Mouse (Mus musculus): ENCODE data around the gene Fkbp6. TPM values are rescaled to one million over a fixed set of nuclear protein-coding genes. Genes with fewer than 3 reads are reported as not detected.

Gene Fkbp6
- polyA plus RNA-seq, 1 experiment from 2014 or later, result 0.46 TPM

DNA sequence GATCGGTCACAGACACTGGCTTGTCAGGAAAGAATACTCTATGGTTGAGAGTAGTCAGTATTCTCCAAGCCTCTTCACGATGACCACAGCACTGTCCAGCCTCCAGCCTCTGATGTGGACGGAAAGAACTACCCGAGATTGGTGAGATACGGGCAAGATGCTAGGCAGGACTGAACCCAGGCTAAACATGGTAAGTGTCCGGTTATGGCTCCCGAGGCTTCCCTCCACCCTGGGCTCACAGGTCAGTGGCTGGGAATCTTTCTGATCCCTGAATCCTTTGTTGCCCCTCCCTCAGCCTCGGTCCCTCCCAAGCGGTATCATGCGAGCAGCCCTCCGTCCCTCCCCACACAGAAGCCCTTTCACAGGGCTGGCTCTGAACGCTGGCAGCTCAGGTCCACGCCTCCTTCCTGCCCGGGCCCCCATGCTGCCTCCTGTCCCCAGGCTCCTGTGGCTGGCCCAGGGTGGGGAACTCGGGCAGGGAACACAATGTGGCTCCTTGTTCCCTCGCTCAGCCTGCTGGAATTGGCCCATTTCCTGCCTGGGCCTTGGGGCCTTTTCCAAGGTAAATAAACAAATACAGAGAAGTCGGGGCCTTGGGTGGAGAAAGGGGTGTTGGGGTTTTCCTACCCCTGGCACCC lies 85.9 kb downstream of the Fkbp6 start:
- Histone ChIP-seq H3K4me1 (ENCODE audit: control insufficient read depth, insufficient read depth, low read length) (no peaks in the 10 kb centered on the region), H3K4me3 (ENCODE audit: low read depth, low read length) (no peak overlapping the region)
- peak; percentile 84; the same call in 1 of the 2 replicates for ATAC-seq (replicated peaks; ENCODE audit: insufficient number of reproducible peaks, low FRiP score, low TSS enrichment)

DNA sequence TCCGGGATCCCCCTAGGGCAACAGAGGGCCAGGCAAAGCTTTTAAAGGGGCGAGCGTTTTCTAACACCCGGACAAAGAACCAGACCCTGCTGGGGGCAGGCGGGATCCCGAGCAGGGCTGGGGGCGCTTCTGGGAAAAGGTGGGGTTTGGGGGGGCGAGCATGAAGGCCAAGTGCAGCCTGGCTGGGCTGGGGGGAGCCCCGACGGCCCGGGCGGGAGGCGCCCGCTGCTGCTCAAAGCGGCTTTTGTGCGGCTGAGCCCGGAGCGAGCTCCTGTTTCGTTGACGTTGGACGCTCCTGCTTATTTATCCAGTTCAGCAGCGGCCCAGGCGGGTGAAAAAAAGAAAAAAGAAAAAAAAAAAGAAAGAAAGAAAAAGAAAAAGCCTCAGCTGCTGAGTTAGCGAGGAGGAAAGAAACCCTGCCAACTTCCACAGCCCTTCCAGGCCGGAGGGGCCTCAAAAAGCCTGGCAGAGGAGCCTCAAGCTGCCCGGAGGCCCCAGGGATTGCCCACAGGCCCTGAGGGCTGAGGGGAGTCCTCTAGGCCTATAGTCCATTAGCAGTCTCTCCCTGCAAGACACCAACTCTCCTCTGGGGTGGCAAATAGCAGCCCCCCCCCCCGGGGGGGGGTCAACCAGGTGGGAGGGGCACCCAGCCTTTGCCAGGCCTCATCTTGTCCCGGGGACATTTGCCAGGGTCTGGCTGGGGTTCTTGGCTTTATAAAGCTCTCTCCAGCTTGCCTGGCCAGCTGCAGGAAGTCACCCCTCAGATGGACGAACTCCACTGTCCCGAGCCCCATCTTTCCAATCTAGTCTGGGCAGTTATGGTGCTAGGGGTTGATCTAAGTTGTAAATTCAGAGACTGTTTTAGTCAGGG lies 91.3 kb downstream of the Fkbp6 start:
- Histone ChIP-seq H3K27me3 (ENCODE audit: control insufficient read depth, insufficient read depth, low read length) (no peaks in the 10 kb centered on the region), H3K4me1 (ENCODE audit: control insufficient read depth, insufficient read depth, low read length) (peaks cover 8% of the 10 kb centered on the region), H3K36me3 (ENCODE audit: control insufficient read depth, insufficient read depth, low read length) (no peaks in the 10 kb centered on the region), H3K4me3 (ENCODE audit: low read depth, low read length) (peak overlapping the region; percentile 19; the same call in 1 of the 2 replicates), H3K27ac (ENCODE audit: low read depth, low read length) (peak overlapping the region; percentile 68; the same call in 1 of the 2 replicates), H3K9me3 (replicated peaks; ENCODE audit: control insufficient read depth, low read length) (0 out of 2 replicates have a peak, but pooled peaks cover 2% of the 10 kb centered on the region), H3K9ac (ENCODE audit: low read depth, low read length) (0 out of 2 replicates have a peak overlapping the region, but pooled peaks have one; percentile 52), H3K4me2 (peak overlapping the region; percentile 54)
- no peak for ATAC-seq (replicated peaks; ENCODE audit: insufficient number of reproducible peaks, low FRiP score, low TSS enrichment)
- WGBS (ENCODE audit: insufficient replicate concordance), result 43% methylated on average over 30 of the region's 30 CpGs

More for the DNA sequence above, 85.9 kb downstream of the Fkbp6 start:
- Histone ChIP-seq H3K9me3 (replicated peaks; ENCODE audit: control insufficient read depth, low read length) (no peaks in the 10 kb centered on the region), H3K27ac (ENCODE audit: low read depth, low read length) (peak overlapping the region; percentile 82), H3K9ac (ENCODE audit: low read depth, low read length) (peak overlapping the region; percentile 63), H3K4me2 (peak overlapping the region; percentile 51), H3K36me3 (ENCODE audit: control insufficient read depth, insufficient read depth, low read length) (no peaks in the 10 kb centered on the region), H3K27me3 (ENCODE audit: control insufficient read depth, insufficient read depth, low read length) (no peaks in the 10 kb centered on the region)
- 13% methylated on average over 17 of the region's 17 CpGs for WGBS (ENCODE audit: insufficient replicate concordance)

DNA sequence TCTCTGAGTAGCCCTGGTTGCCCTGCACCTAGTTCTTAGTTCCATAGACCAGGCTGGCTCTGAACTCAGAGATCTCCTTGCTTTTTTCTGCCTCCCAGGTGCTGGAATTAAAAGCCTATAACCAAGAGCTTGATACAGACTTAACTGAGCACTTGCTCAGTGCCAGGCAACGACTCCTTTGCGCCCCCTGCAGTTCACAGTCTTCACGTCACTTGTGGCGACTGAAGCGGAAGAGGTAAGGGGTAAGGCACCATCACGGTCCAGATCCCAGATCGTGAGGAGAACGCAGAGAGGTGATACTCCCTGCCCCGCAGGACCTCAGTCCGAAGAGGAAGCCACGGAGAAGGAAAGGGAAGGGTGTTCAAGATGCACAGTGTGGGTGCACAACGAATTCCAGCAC lies 92.3 kb downstream of the Fkbp6 start:
- 0 out of 2 replicates have a peak, but pooled peaks cover 2% of the 10 kb centered on the region for H3K9me3 ChIP-seq (replicated peaks; ENCODE audit: control insufficient read depth, low read length)
- no peak overlapping the region for H3K4me2 ChIP-seq
- no peak overlapping the region for H3K9ac ChIP-seq (ENCODE audit: low read depth, low read length)
- no peaks in the 10 kb centered on the region for H3K27me3 ChIP-seq (ENCODE audit: control insufficient read depth, insufficient read depth, low read length)
- peaks cover 9% of the 10 kb centered on the region for H3K4me1 ChIP-seq (ENCODE audit: control insufficient read depth, insufficient read depth, low read length)
- H3K36me3 ChIP-seq (ENCODE audit: control insufficient read depth, insufficient read depth, low read length), result no peaks in the 10 kb centered on the region
- no peak for ATAC-seq (replicated peaks; ENCODE audit: insufficient number of reproducible peaks, low FRiP score, low TSS enrichment)
- H3K4me3 ChIP-seq (ENCODE audit: low read depth, low read length), result no peak overlapping the region
- no peak overlapping the region for H3K27ac ChIP-seq (ENCODE audit: low read depth, low read length)
- 73% methylated on average over 12 of the region's 12 CpGs for WGBS (ENCODE audit: insufficient replicate concordance)

DNA sequence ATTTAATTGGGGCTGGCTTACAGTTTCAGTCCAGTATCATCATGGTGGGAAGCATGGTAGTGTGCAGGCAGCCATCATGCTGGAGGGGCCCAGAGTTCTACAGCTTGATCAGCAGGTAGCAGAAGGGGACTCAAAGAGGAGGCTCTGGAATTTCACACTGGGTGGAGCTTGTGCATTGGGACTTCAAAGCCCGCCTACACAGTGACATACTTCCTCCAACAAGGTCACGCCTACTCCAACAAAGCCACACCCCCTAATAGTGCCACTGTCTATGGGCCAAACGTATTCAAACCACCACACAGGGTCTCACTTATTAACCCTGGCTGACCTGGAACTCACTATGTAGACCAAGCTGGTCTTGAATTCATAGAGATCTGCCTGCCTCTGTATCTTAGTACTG lies 93.7 kb downstream of the Fkbp6 start:
- Histone ChIP-seq H3K27ac (ENCODE audit: low read depth, low read length) (no peak overlapping the region), H3K4me1 (ENCODE audit: control insufficient read depth, insufficient read depth, low read length) (peaks cover 12% of the 10 kb centered on the region), H3K36me3 (ENCODE audit: control insufficient read depth, insufficient read depth, low read length) (no peaks in the 10 kb centered on the region), H3K4me2 (no peak overlapping the region), H3K4me3 (ENCODE audit: low read depth, low read length) (no peak overlapping the region), H3K9ac (ENCODE audit: low read depth, low read length) (no peak overlapping the region), H3K9me3 (replicated peaks; ENCODE audit: control insufficient read depth, low read length) (0 out of 2 replicates have a peak, but pooled peaks cover 2% of the 10 kb centered on the region), H3K27me3 (ENCODE audit: control insufficient read depth, insufficient read depth, low read length) (no peaks in the 10 kb centered on the region)
- 82% methylated on average over 3 of the region's 3 CpGs for WGBS (ENCODE audit: insufficient replicate concordance)
- no peak for ATAC-seq (replicated peaks; ENCODE audit: insufficient number of reproducible peaks, low FRiP score, low TSS enrichment)

DNA sequence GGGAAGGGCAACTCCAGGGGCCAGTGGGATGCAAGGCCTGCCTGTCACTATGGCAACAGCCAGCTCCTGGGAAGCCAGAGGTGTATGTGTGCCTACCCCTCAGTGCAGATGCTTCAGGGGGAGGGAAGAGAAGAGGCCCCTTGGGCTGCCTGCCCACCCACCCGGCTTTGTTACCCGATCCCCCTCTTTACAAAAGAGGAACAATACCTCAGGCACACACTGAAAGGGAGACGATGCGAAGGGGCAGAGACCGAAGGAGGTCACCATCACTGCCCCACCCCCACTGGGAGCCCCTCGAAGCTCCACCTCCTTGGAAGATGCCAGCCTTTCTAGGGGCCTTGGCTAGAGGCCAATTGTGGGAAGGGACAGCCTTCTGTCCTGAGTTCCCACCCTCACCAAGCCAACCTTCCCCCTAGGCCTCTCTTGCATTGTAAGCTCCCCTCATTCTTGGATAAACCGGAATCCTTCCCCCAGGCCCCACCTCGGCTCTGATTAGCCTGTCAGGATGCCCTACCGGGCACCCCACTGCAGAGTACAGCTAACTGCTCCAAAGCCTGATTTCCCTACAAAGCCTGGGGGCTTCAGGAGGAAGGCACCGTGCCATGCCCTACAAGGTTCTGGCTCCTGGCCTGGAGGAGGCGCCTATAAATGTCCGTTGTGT lies 96.0 kb downstream of the Fkbp6 start:
- Histone ChIP-seq H3K4me2 (no peak overlapping the region), H3K4me3 (ENCODE audit: low read depth, low read length) (no peak overlapping the region), H3K4me1 (ENCODE audit: control insufficient read depth, insufficient read depth, low read length) (peaks cover 19% of the 10 kb centered on the region), H3K36me3 (ENCODE audit: control insufficient read depth, insufficient read depth, low read length) (no peaks in the 10 kb centered on the region), H3K27me3 (ENCODE audit: control insufficient read depth, insufficient read depth, low read length) (peaks cover 17% of the 10 kb centered on the region; the same call in 1 of the 2 replicates), H3K9ac (ENCODE audit: low read depth, low read length) (0 out of 2 replicates have a peak overlapping the region, but pooled peaks have one; percentile 28), H3K9me3 (replicated peaks; ENCODE audit: control insufficient read depth, low read length) (0 out of 2 replicates have a peak, but pooled peaks cover 2% of the 10 kb centered on the region), H3K27ac (ENCODE audit: low read depth, low read length) (no peak overlapping the region)
- WGBS (ENCODE audit: insufficient replicate concordance), result 19% methylated on average over 12 of the region's 12 CpGs
- no peak for ATAC-seq (replicated peaks; ENCODE audit: insufficient number of reproducible peaks, low FRiP score, low TSS enrichment)

DNA sequence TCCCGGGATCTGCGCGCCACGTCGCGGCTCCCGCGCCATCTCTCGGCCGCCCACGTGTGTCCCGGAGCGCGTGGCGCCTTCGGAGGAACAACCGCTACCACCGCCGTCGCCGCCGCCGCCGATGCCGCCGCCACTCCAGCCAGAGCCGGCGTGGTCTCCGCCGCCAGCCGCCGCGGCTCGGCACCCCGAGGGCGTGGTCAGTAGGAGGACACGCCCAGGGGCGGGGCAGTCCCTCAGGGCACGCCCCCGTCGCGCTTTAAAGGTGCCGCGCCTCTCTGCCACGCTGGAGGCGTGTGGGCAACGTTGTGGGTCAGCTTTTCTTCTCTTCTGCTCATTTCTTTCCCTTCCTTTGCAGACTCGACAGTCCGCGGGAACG lies 98.8 kb downstream of the Fkbp6 start, which contains the start of gene Fzd9:
Gene Fzd9, minus strand, starts transcription at position 152 of the 376 bp plus-strand sequence.
- peak within 1 kb of the TSS; percentile 62 for H3K9ac ChIP-seq (ENCODE audit: low read depth, low read length)
- ATAC-seq (replicated peaks; ENCODE audit: insufficient number of reproducible peaks, low FRiP score, low TSS enrichment), result peak; percentile 79
- 0% methylated on average over 45 of the region's 51 CpGs for WGBS (ENCODE audit: insufficient replicate concordance)
- H3K27me3 ChIP-seq (ENCODE audit: control insufficient read depth, insufficient read depth, low read length), result peaks cover 20% of the 10 kb centered on the region; the same call in 1 of the 2 replicates
- peaks cover 8% of the 10 kb centered on the region for H3K36me3 ChIP-seq (ENCODE audit: control insufficient read depth, insufficient read depth, low read length)
- H3K9me3 ChIP-seq (replicated peaks; ENCODE audit: control insufficient read depth, low read length), result 0 out of 2 replicates have a peak, but pooled peaks cover under 1% of the 10 kb centered on the region
- H3K4me2 ChIP-seq, result peak within 1 kb of the TSS; percentile 83
- H3K27ac ChIP-seq (ENCODE audit: low read depth, low read length), result no peak within 1 kb of the TSS
- H3K4me3 ChIP-seq (ENCODE audit: low read depth, low read length), result peak within 1 kb of the TSS; percentile 47
- peaks cover 24% of the 10 kb centered on the region for H3K4me1 ChIP-seq (ENCODE audit: control insufficient read depth, insufficient read depth, low read length)

DNA sequence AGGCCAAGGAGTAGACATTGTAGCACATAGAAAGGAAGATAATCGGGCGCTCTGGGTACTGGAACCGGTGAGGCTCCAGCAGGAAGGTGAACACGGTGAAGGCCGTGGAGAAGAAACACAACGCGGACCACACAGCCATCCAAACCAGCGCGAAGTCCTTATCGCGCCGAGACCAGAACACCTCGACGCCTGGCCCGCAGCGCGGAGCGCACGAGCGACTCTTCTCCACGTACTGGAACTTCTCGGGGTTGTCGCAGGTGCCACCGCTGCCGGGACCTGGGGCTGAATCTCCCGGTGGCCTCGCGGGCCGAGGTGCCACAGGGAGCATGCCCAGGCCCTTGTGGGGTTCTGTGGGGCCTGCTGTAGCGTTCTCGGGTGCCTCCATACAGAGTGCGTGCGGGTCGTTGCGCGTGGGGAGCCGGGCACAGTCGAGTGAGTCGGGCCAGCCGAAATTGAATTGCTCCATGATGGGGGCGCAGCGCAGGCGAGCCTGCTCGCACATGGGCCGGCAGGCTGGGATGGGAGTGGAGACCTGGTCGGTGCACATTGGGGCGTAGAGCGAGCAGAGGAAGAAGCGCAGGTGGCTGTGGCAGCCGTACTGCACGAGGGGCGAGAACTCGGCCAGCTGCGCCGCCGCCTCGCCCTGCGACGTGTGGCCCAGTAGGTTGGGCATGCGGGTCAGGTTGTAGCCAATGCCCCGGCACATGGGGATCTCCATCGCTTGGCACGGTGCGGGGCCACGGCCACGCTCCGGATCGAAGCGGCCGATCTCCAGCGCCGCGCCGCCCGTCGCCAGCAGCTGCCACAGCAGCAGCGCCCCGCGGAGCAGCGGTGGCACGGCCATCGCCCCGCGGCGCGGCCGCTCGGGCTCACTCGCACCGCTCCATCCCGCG lies 99.4 kb downstream of the Fkbp6 start:
- no peak overlapping the region for H3K27ac ChIP-seq (ENCODE audit: low read depth, low read length)
- peaks cover 20% of the 10 kb centered on the region; the same call in 1 of the 2 replicates for H3K27me3 ChIP-seq (ENCODE audit: control insufficient read depth, insufficient read depth, low read length)
- peak; percentile 35 for ATAC-seq (replicated peaks; ENCODE audit: insufficient number of reproducible peaks, low FRiP score, low TSS enrichment)
- H3K4me3 ChIP-seq (ENCODE audit: low read depth, low read length), result peak overlapping the region; percentile 47
- H3K36me3 ChIP-seq (ENCODE audit: control insufficient read depth, insufficient read depth, low read length), result peaks cover 11% of the 10 kb centered on the region
- no peaks in the 10 kb centered on the region for H3K9me3 ChIP-seq (replicated peaks; ENCODE audit: control insufficient read depth, low read length)
- 2% methylated on average over 90 of the region's 92 CpGs for WGBS (ENCODE audit: insufficient replicate concordance)
- peaks cover 24% of the 10 kb centered on the region for H3K4me1 ChIP-seq (ENCODE audit: control insufficient read depth, insufficient read depth, low read length)
- peak overlapping the region; percentile 62 for H3K9ac ChIP-seq (ENCODE audit: low read depth, low read length)
- peak overlapping the region; percentile 83 for H3K4me2 ChIP-seq
